Mouse (Mus musculus) cortical plate, adult 2 months (tissue): ENCODE measurements around the gene Gas2l1. TPM values are rescaled to one million over a fixed set of nuclear protein-coding genes. Genes with fewer than 3 reads are reported as not detected.
"Not testable (repeated sequence)": the region's sequence is repeated elsewhere in the genome, so short reads cannot be mapped to it uniquely, and the experiment has no call there.

Source experiments
- H3K27ac ChIP-seq: fragments of 200-500 bp; 2 replicates; pipeline ENCODE4 v1.5.1; 2012; ENCODE audit warnings: low read length, control low read depth, inconsistent platforms; ENCODE audit not compliant: insufficient read depth
- H3K4me1 ChIP-seq: fragments of 200-500 bp; 2 replicates; pipeline ENCODE4 v1.6.1; 2011; ENCODE audit warnings: low read length; ENCODE audit not compliant: control insufficient read depth, insufficient read depth
- H3K4me3 ChIP-seq: fragments of 200-500 bp; 2 replicates; pipeline ENCODE4 v1.5.1; 2011; ENCODE audit warnings: mild to moderate bottlenecking, low read length, control low read depth; ENCODE audit not compliant: insufficient read depth
- CTCF ChIP-seq: fragments of 200-500 bp; IDR thresholded peaks from 2 replicates; pipeline ENCODE4 v1.5.1; 2011; ENCODE audit warnings: mild to moderate bottlenecking, control low read depth, low read length; ENCODE audit not compliant: insufficient read depth; ENCODE audit errors: extremely low read depth
- POLR2A ChIP-seq: fragments of 200-500 bp; IDR thresholded peaks from 2 replicates; pipeline ENCODE4 v1.6.1; 2011; ENCODE audit warnings: mild to moderate bottlenecking, low read length, control low read depth; ENCODE audit not compliant: insufficient read depth; ENCODE audit errors: extremely low read depth
- polyA plus RNA-seq: library from polyadenylated mRNA; depleted of rRNA; stranded (reverse); fragments of >200 nt; gene quantifications from 2 replicates; pipeline ENCODE4 v1.2.3, GENCODE M21; 2012

Gas2l1 gene
- polyA plus RNA-seq, 1 experiment = 91.6 TPM

- H3K27ac ChIP-seq = peak within 1 kb of the TSS; percentile 98
- peak; percentile 96 for TF ChIP-seq POLR2A
- no peak for TF ChIP-seq CTCF
- H3K4me3 ChIP-seq = peak within 1 kb of the TSS; percentile 61
- peaks cover 4% of the 10 kb centered on the region; the same call in 1 of the 2 replicates for H3K4me1 ChIP-seq
These were observed 33.8 kb upstream of the Gas2l1 start, which contains the start of the genes Rhbdd3 and Ewsr1 for GRCm38 (mm10) chr11:5098736-5099542. Rhbdd3 (plus strand) TSS chr11:5098926. Ewsr1 (minus strand) TSS chr11:5099266.

- Histone ChIP-seq H3K4me3 (peak overlapping the region; percentile 61), H3K4me1 (peaks cover 4% of the 10 kb centered on the region; the same call in 1 of the 2 replicates), H3K27ac (peak overlapping the region; percentile 98)
- TF ChIP-seq POLR2A (0 out of 2 replicates have a peak, but pooled peaks have one; percentile 39), CTCF (no peak)
These were observed 33.1 kb upstream of the Gas2l1 start for GRCm38 (mm10) chr11:5098035-5098735.

GRCm38 (mm10) chr11:5096480-5097020 is 31.4 kb upstream of the Gas2l1 start:
- Histone ChIP-seq H3K27ac (no peak overlapping the region), H3K4me1 (peaks cover 4% of the 10 kb centered on the region; the same call in 1 of the 2 replicates), H3K4me3 (no peak overlapping the region)
- TF ChIP-seq CTCF (no peak), POLR2A (no peak)

GRCm38 (mm10) chr11:5095877-5096276 is 30.8 kb upstream of the Gas2l1 start:
- TF ChIP-seq POLR2A = no peak
- TF ChIP-seq CTCF = no peak
- Histone ChIP-seq H3K27ac (no peak overlapping the region), H3K4me3 (no peak overlapping the region), H3K4me1 (peaks cover 4% of the 10 kb centered on the region; the same call in 1 of the 2 replicates)

GRCm38 (mm10) chr11:5091706-5092105 is 26.6 kb upstream of the Gas2l1 start:
- Histone ChIP-seq H3K4me3 (no peak overlapping the region), H3K27ac (no peak overlapping the region), H3K4me1 (no peaks in the 10 kb centered on the region; the same call in 1 of the 2 replicates)
- TF ChIP-seq POLR2A = no peak
- peak; percentile 13; the same call in 1 of the 2 replicates for TF ChIP-seq CTCF

- no peak overlapping the region for H3K4me3 ChIP-seq
- no peaks in the 10 kb centered on the region; the same call in 1 of the 2 replicates for H3K4me1 ChIP-seq
- no peak overlapping the region for H3K27ac ChIP-seq
- TF ChIP-seq CTCF (no peak), POLR2A (no peak)
These were observed 24.0 kb upstream of the Gas2l1 start for GRCm38 (mm10) chr11:5089147-5089546.

GRCm38 (mm10) chr11:5076843-5077242 is 11.7 kb upstream of the Gas2l1 start:
- H3K4me1 ChIP-seq, H3K4me3 ChIP-seq, H3K27ac ChIP-seq: not testable (repeated sequence)

GRCm38 (mm10) chr11:5075760-5076159 is 10.6 kb upstream of the Gas2l1 start:
- H3K4me3 ChIP-seq = no peak overlapping the region
- TF ChIP-seq CTCF = no peak
- TF ChIP-seq POLR2A = no peak
- no peak overlapping the region for H3K27ac ChIP-seq
- peaks cover 3% of the 10 kb centered on the region; the same call in 1 of the 2 replicates for H3K4me1 ChIP-seq

GRCm38 (mm10) chr11:5074882-5075281 is 9.8 kb upstream of the Gas2l1 start:
- Histone ChIP-seq H3K4me1 (peaks cover 2% of the 10 kb centered on the region; the same call in 1 of the 2 replicates), H3K4me3 (no peak overlapping the region), H3K27ac (no peak overlapping the region)
- TF ChIP-seq POLR2A = no peak
- no peak for TF ChIP-seq CTCF
